Mouse (Mus musculus) hindbrain, embryonic 15.5 days (tissue): Measurements from ENCODE around the gene Ypel5. TPM values are rescaled to one million over a fixed set of nuclear protein-coding genes. Genes with fewer than 3 reads are reported as not detected.

Experiments used
- ATAC-seq: fragments of 200-750 bp; cut with Nextera tagmentation; 2 replicates; pipeline ENCODE4 v1.8.0; 2017; ENCODE audit warnings: low read depth, moderate number of reproducible peaks, moderate TSS enrichment; ENCODE audit not compliant: low FRiP score
- H3K27ac ChIP-seq: fragments of 300-500 bp; sonication (generic); replicated peaks from 2 replicates; pipeline ENCODE4 v1.5.1; 2015; ENCODE audit warnings: mild to moderate bottlenecking, inconsistent platforms
- H3K27me3 ChIP-seq: fragments of 300-500 bp; sonication (generic); 2 replicates; pipeline ENCODE4 v1.6.1; 2015; ENCODE audit warnings: control low read depth, inconsistent platforms
- H3K36me3 ChIP-seq: fragments of 300-500 bp; sonication (generic); 2 replicates; pipeline ENCODE4 v1.6.1; 2015; ENCODE audit warnings: control low read depth, inconsistent platforms
- H3K4me1 ChIP-seq: fragments of 300-500 bp; sonication (generic); replicated peaks from 2 replicates; pipeline ENCODE4 v1.6.1; 2015; ENCODE audit warnings: control low read depth, inconsistent platforms
- H3K4me2 ChIP-seq: fragments of 300-500 bp; sonication (generic); 2 replicates; pipeline ENCODE4 v1.6.1; 2015; ENCODE audit warnings: moderate library complexity, mild to moderate bottlenecking, inconsistent platforms
- H3K4me3 ChIP-seq: fragments of 300-500 bp; sonication (generic); 2 replicates; pipeline ENCODE4 v1.5.1; 2015; ENCODE audit warnings: mild to moderate bottlenecking, inconsistent platforms
- H3K9ac ChIP-seq: fragments of 300-500 bp; sonication (generic); 2 replicates; pipeline ENCODE4 v1.6.1; 2015; ENCODE audit warnings: inconsistent platforms
- H3K9me3 ChIP-seq: fragments of 300-500 bp; sonication (generic); 2 replicates; pipeline ENCODE4 v1.6.1; 2016; ENCODE audit warnings: control low read depth, inconsistent platforms
- WGBS: fragments of 180-500 bp; shearing (Covaris S2); methylation state at CpG from one replicate; pipeline ENCODE4 v1.1.7; 2015; 5-methylcytosine and 5-hydroxymethylcytosine counted together
- polyA plus RNA-seq: library from polyadenylated mRNA; unstranded; fragments of >200 nt; fragmentation: Nextera tagmentation; extraction: Ambion mirVana; gene quantifications from 2 replicates; pipeline ENCODE4 v1.2.1, GENCODE M21; 2015

Ypel5 gene
- polyA plus RNA-seq, 1 experiment from 2014 or later = 98.3 TPM

GRCm38 (mm10) chr17:72895506-72895905 lies 59.3 kb downstream of the Ypel5 start:
- no peaks in the 10 kb centered on the region for H3K9me3 ChIP-seq
- no peak overlapping the region for H3K9ac ChIP-seq
- no peak overlapping the region for H3K27ac ChIP-seq
- WGBS = 91% methylated on average over 3 of the region's 3 CpGs
- no peak for ATAC-seq
- no peaks in the 10 kb centered on the region for H3K27me3 ChIP-seq
- peaks cover 3% of the 10 kb centered on the region; the same call in 1 of the 2 replicates for H3K4me1 ChIP-seq
- no peak overlapping the region for H3K4me3 ChIP-seq
- H3K36me3 ChIP-seq = no peaks in the 10 kb centered on the region
- H3K4me2 ChIP-seq = no peak overlapping the region

DNA sequence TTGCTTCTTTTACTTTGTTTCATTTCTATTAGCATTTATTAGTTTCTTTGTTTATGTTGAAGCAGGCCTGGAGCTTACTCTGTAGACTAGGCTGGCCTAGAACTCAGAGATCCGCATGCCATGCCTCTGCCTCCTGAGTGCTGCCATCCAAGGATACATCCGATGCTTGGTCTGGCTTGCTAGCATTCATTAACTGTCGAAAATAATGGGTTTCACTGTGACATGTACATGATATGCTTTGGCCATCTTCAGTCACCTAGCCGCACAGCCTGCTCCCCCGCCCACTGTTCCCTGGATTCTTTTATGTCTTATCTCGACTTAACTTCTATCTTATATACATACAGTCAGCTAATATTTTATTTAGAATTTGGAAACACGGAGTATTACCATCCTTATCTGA lies 60.8 kb downstream of the Ypel5 start:
- no peaks in the 10 kb centered on the region for H3K9me3 ChIP-seq
- WGBS = 90% methylated on average over 7 of the region's 7 CpGs
- H3K27me3 ChIP-seq = no peaks in the 10 kb centered on the region
- ATAC-seq = no peak
- H3K36me3 ChIP-seq = no peaks in the 10 kb centered on the region
- H3K27ac ChIP-seq = no peak overlapping the region
- no peak overlapping the region for H3K4me2 ChIP-seq
- H3K9ac ChIP-seq = no peak overlapping the region
- no peak overlapping the region for H3K4me3 ChIP-seq
- H3K4me1 ChIP-seq = no peaks in the 10 kb centered on the region

DNA sequence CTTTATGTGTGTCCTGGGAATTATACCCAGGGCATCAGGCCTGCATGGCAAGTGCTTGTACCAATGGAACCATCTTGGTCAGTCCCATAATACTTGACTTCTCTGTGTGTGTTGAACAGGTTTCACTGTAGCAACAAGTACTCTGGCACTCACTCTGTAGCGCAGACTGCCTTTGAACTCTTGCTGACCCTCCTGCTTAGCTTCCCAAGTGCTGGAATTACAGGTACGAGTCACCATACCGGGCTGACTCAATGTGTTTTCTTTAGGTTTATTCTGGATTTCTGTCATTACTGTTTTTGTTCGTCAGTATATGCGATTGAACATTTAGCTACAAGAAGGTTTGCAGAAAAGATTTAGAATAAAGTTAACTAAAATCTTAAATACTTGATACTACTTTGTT lies 61.7 kb downstream of the Ypel5 start:
- 93% methylated on average over 5 of the region's 5 CpGs for WGBS
- H3K36me3 ChIP-seq = no peaks in the 10 kb centered on the region
- no peak overlapping the region for H3K27ac ChIP-seq
- H3K27me3 ChIP-seq = no peaks in the 10 kb centered on the region
- H3K9me3 ChIP-seq = no peaks in the 10 kb centered on the region
- H3K4me3 ChIP-seq = no peak overlapping the region
- no peak for ATAC-seq
- H3K4me2 ChIP-seq = no peak overlapping the region
- no peaks in the 10 kb centered on the region for H3K4me1 ChIP-seq
- H3K9ac ChIP-seq = no peak overlapping the region

- H3K4me1 ChIP-seq = no peaks in the 10 kb centered on the region
- no peak overlapping the region for H3K27ac ChIP-seq
- no peaks in the 10 kb centered on the region for H3K36me3 ChIP-seq
- no peaks in the 10 kb centered on the region for H3K9me3 ChIP-seq
- no peak overlapping the region for H3K4me2 ChIP-seq
- no peak overlapping the region for H3K4me3 ChIP-seq
- no peaks in the 10 kb centered on the region for H3K27me3 ChIP-seq
- ATAC-seq = no peak
- no peak overlapping the region for H3K9ac ChIP-seq
- WGBS = 59% methylated on average over 3 of the region's 3 CpGs
Measured at GRCm38 (mm10) chr17:72898775-72899174, 62.5 kb downstream of the Ypel5 start.

Other genes with a start within 250 kb of the Ypel5 start
- gene Alk, start 231.8 kb upstream of the Ypel5 start, polyA plus RNA-seq = 5.1 and 5.5 TPM in 2 replicates
- 4.2 and 4.3 TPM in 2 replicates for gene Lbh, start 81.9 kb downstream of the Ypel5 start, polyA plus RNA-seq